Mouse (Mus musculus): Measurements from ENCODE around the gene Pf4. TPM values are rescaled to one million over a fixed set of nuclear protein-coding genes. Genes with fewer than 3 reads are reported as not detected.

The Pf4 gene
- polyA plus RNA-seq (2016; fragmentation: Nextera tagmentation; extraction: Ambion mirVana), result 746 and 863 TPM in 2 replicates

DNA sequence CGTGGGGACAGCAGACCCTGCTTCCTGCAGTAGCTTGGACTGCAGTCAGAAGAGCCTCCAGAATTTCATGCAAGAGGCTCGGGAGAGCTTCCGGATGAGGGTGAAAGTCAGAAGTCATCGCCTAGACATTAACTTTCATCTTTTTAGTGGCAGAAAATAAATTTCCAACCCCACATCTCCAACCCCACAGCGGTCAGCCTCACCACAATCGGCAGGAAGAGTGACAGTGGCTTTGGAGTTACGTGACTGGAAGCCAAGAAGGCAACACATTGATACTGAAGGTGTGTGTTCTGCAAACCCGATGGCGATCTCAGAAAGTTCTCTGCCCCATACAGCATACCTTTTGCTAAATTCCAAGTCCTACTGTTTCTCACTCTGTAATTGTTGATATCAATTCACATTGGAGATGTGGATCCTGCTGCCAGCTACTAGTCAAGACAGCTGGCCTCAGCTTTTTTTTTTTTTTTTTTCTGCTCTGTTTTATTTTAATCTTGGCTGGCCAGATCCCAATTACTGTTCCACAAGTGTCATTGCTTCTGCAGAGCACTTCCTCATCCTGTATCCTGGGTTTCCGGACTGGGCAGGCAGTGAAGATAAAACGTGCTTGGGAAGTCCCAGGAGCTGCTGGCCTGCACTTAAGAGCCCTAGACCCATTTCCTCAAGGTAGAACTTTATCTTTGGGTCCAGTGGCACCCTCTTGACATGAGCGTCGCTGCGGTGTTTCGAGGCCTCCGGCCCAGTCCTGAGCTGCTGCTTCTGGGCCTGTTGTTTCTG, at the start of gene Pf4:
Pf4 (plus strand) TSS at position 556 of the 774 bp plus-strand sequence.
- peak within 1 kb of the TSS; percentile 55; the same call in 1 of the 2 replicates for H3K27ac ChIP-seq
- ATAC-seq, result 0 out of 2 replicates have a peak, but pooled peaks have one; percentile 36
- peak within 1 kb of the TSS; percentile 5; the same call in 1 of the 2 replicates for H3K4me3 ChIP-seq

GRCm38 (mm10) chr5:90722656-90723055, 49.6 kb upstream of the Pf4 start:
- H3K4me2 ChIP-seq, result no peak overlapping the region
- no peaks in the 10 kb centered on the region for H3K36me3 ChIP-seq
- H3K9me3 ChIP-seq (replicated peaks), result no peaks in the 10 kb centered on the region
- no peaks in the 10 kb centered on the region for H3K4me1 ChIP-seq
- no peak overlapping the region for H3K4me3 ChIP-seq
- H3K27ac ChIP-seq, result no peak overlapping the region
- no peak for ATAC-seq
- H3K27me3 ChIP-seq (replicated peaks), result no peaks in the 10 kb centered on the region
- WGBS (ENCODE audit: insufficient replicate concordance), result 69% methylated on average over 3 of the region's 3 CpGs
- no peak overlapping the region for H3K9ac ChIP-seq

More for the DNA sequence above, at the start of gene Pf4:
- WGBS (ENCODE audit: insufficient replicate concordance), result 20% methylated on average over 16 of the region's 16 CpGs
- Histone ChIP-seq H3K27me3 (replicated peaks) (peaks cover 7% of the 10 kb centered on the region; the same call in 1 of the 2 replicates), H3K4me1 (peaks cover 14% of the 10 kb centered on the region), H3K9me3 (replicated peaks) (no peaks in the 10 kb centered on the region), H3K4me2 (0 out of 2 replicates have a peak within 1 kb of the TSS, but pooled peaks have one; percentile 3), H3K9ac (no peak within 1 kb of the TSS), H3K36me3 (no peaks in the 10 kb centered on the region)

DNA sequence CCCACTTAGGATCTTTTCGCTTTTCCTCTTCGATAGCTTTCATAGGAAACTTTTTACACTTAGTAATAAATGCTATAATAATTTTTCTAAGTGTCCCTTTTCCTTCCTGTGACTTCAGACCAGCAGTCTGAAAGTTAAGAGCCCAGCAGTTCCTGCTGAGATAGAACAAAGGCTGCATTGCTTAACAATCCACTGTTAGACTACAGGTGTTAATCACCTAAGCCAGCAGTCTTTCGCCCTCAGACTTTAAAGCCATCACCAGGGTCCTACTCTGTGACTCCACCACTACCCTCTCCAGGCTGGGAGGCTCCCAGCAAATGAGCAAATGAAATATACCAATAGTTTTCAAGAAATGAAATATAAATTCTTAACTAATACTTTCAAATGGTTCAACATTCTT, 44.0 kb upstream of the Pf4 start:
- Histone ChIP-seq H3K4me2 (no peak overlapping the region), H3K9me3 (replicated peaks) (no peaks in the 10 kb centered on the region), H3K27me3 (replicated peaks) (no peaks in the 10 kb centered on the region), H3K9ac (no peak overlapping the region), H3K27ac (no peak overlapping the region), H3K36me3 (no peaks in the 10 kb centered on the region), H3K4me1 (no peaks in the 10 kb centered on the region), H3K4me3 (no peak overlapping the region)
- no peak for ATAC-seq
- WGBS (ENCODE audit: insufficient replicate concordance), result 60% methylated on average over 3 of the region's 3 CpGs

- no peak overlapping the region for H3K9ac ChIP-seq
- no peaks in the 10 kb centered on the region for H3K36me3 ChIP-seq
- no peak for ATAC-seq
- WGBS (ENCODE audit: insufficient replicate concordance), result 60% methylated on average over 4 of the region's 4 CpGs
- H3K4me1 ChIP-seq, result no peaks in the 10 kb centered on the region
- H3K4me2 ChIP-seq, result no peak overlapping the region
- H3K4me3 ChIP-seq, result no peak overlapping the region
- no peak overlapping the region for H3K27ac ChIP-seq
- no peaks in the 10 kb centered on the region for H3K27me3 ChIP-seq (replicated peaks)
- H3K9me3 ChIP-seq (replicated peaks), result no peaks in the 10 kb centered on the region
Measured at GRCm38 (mm10) chr5:90731480-90731879, 40.8 kb upstream of the Pf4 start.

GRCm38 (mm10) chr5:90742029-90742428, 30.2 kb upstream of the Pf4 start:
- Histone ChIP-seq H3K9ac (no peak overlapping the region), H3K4me3 (no peak overlapping the region), H3K9me3 (replicated peaks) (no peaks in the 10 kb centered on the region), H3K4me2 (no peak overlapping the region), H3K36me3 (no peaks in the 10 kb centered on the region), H3K27ac (no peak overlapping the region), H3K4me1 (no peaks in the 10 kb centered on the region), H3K27me3 (replicated peaks) (no peaks in the 10 kb centered on the region)
- 15% methylated on average over 4 of the region's 4 CpGs for WGBS (ENCODE audit: insufficient replicate concordance)
- peak; percentile 62 for ATAC-seq

- WGBS (ENCODE audit: insufficient replicate concordance), result 78% methylated on average over 1 of the region's 1 CpGs
- Histone ChIP-seq H3K4me1 (0 out of 2 replicates have a peak, but pooled peaks cover 7% of the 10 kb centered on the region), H3K9ac (no peak overlapping the region), H3K9me3 (replicated peaks) (no peaks in the 10 kb centered on the region), H3K27me3 (replicated peaks) (peaks cover 9% of the 10 kb centered on the region), H3K4me2 (no peak overlapping the region), H3K36me3 (no peaks in the 10 kb centered on the region), H3K27ac (no peak overlapping the region), H3K4me3 (no peak overlapping the region)
- no peak for ATAC-seq
Measured at GRCm38 (mm10) chr5:90753934-90754333, 18.3 kb upstream of the Pf4 start.

DNA sequence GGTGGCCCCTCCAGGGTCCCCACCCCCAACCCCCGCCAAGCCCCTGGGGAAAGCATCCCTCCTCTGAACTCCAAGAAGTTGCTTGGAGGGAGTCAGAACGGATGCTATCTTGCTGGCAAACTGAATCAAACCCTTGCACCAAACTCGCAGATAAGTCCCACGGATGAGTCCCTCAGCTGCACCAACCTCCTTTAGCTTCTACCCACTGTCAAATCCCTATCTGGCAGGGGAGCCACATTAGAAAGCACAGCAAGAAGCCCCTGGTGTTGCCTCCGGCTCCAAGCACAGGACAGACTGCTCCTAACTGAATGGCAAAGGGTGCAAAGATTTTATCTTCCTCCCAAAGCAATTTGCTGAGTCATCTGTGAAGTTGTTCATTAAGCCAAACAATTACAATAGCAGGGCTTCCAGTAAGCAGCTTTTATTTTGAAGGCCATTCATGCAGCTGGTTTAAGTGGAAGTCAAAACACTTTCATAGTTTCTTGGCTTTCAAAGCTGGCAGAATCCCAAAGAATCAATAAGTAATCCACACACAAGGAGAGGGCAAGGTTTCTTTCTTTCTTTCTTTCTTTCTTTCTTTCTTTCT, 14.1 kb upstream of the Pf4 start:
- no peak for ATAC-seq
- H3K4me2 ChIP-seq, result no peak overlapping the region
- H3K4me1 ChIP-seq, result 0 out of 2 replicates have a peak, but pooled peaks cover 7% of the 10 kb centered on the region
- peaks cover 29% of the 10 kb centered on the region for H3K27me3 ChIP-seq (replicated peaks)
- no peak overlapping the region for H3K27ac ChIP-seq
- 36% methylated on average over 5 of the region's 5 CpGs for WGBS (ENCODE audit: insufficient replicate concordance)
- H3K9ac ChIP-seq, result no peak overlapping the region
- no peaks in the 10 kb centered on the region for H3K36me3 ChIP-seq
- H3K4me3 ChIP-seq, result no peak overlapping the region
- H3K9me3 ChIP-seq (replicated peaks), result no peaks in the 10 kb centered on the region

DNA sequence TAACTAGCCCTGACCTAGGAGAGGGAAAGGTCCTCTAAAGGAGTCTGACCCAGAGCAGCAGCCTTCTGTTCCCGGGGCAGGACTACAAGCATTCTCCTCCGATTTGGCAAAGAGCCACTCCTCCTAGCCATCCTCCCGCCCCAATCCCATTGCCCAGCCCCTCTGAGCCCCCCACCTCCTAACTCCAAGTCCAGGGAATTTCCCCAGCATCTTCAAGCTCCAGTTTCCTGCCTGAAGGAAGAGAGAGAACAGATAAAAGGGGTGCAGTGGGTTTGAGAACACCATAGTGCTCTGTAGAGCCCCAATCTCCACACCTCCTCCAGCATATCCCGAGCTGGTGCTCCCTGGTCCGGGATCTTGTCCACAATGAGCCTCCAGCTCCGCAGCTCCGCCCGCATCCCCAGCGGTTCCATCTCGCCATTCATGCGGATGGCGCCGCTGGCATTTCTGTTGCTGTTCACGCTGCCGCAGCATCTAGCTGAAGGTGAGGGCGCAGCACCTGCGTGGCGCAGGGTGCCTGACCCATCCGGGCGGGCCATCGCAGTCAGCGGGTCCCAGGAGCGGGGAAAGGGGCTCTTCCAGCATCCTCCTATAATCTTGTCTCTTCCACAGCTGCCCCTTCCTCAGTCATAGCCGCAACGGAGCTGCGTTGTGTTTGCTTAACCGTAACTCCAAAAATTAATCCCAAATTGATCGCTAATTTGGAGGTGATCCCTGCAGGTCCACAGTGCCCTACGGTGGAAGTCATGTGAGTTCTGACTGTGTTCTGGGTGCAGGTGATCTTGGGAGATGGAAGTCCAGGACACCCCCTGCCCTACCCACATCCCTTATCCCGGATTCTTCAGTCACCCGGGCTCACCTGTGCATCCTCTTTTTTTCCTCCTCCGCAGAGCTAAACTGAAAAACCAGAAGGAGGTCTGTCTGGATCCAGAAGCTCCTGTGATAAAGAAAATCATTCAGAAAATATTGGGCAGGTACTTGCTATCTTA, 12.9 kb upstream of the Pf4 start, which contains the start of gene Cxcl5:
Cxcl5 (plus strand) TSS at position 284 of the 989 bp plus-strand sequence.
- Histone ChIP-seq H3K9me3 (replicated peaks) (no peaks in the 10 kb centered on the region), H3K9ac (0 out of 2 replicates have a peak within 1 kb of the TSS, but pooled peaks have one; percentile 31), H3K4me1 (0 out of 2 replicates have a peak, but pooled peaks cover 7% of the 10 kb centered on the region), H3K36me3 (no peaks in the 10 kb centered on the region), H3K4me2 (peak within 1 kb of the TSS; percentile 42), H3K4me3 (peak within 1 kb of the TSS; percentile 26; the same call in 1 of the 2 replicates), H3K27me3 (replicated peaks) (peaks cover 29% of the 10 kb centered on the region), H3K27ac (no peak within 1 kb of the TSS)
- WGBS (ENCODE audit: insufficient replicate concordance), result 6% methylated on average over 32 of the region's 32 CpGs
- no peak for ATAC-seq

- peaks cover 29% of the 10 kb centered on the region for H3K27me3 ChIP-seq (replicated peaks)
- no peaks in the 10 kb centered on the region for H3K36me3 ChIP-seq
- H3K9me3 ChIP-seq (replicated peaks), result no peaks in the 10 kb centered on the region
- H3K4me3 ChIP-seq, result no peak overlapping the region
- no peak overlapping the region for H3K9ac ChIP-seq
- no peak overlapping the region for H3K27ac ChIP-seq
- H3K4me1 ChIP-seq, result 0 out of 2 replicates have a peak, but pooled peaks cover 7% of the 10 kb centered on the region
- H3K4me2 ChIP-seq, result no peak overlapping the region
- ATAC-seq, result no peak
- 54% methylated on average over 4 of the region's 4 CpGs for WGBS (ENCODE audit: insufficient replicate concordance)
Measured at GRCm38 (mm10) chr5:90760303-90760702, 11.9 kb upstream of the Pf4 start.

GRCm38 (mm10) chr5:90760844-90761243, 11.4 kb upstream of the Pf4 start:
- H3K4me2 ChIP-seq, result no peak overlapping the region
- no peak for ATAC-seq
- H3K27ac ChIP-seq, result no peak overlapping the region
- 0 out of 2 replicates have a peak, but pooled peaks cover 7% of the 10 kb centered on the region for H3K4me1 ChIP-seq
- H3K4me3 ChIP-seq, result no peak overlapping the region
- no peak overlapping the region for H3K9ac ChIP-seq
- peaks cover 29% of the 10 kb centered on the region for H3K27me3 ChIP-seq (replicated peaks)
- H3K9me3 ChIP-seq (replicated peaks), result no peaks in the 10 kb centered on the region
- WGBS (ENCODE audit: insufficient replicate concordance), result 65% methylated on average over 2 of the region's 2 CpGs
- no peaks in the 10 kb centered on the region for H3K36me3 ChIP-seq

DNA sequence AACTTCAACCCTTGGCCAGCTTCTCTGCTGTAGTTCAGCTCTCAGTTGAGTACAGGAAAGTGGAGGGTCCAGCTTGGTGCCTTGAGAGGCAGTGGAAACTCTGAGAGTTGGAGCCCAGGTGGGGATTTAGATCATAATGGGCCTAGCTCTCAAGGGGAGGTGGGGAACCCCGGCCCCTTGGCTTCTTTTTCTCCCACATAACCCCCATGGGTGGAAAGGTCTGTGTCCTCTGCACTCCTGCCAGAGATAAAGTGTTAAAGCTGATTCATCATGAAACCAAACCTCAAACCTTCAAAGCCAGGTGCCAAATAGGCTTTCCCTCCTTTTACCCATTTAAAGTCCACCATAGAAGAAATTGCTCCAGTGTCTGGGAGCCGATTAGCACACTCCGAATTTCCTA, 10.4 kb upstream of the Pf4 start:
- Histone ChIP-seq H3K4me3 (no peak overlapping the region), H3K9me3 (replicated peaks) (no peaks in the 10 kb centered on the region), H3K27me3 (replicated peaks) (peaks cover 29% of the 10 kb centered on the region), H3K4me2 (no peak overlapping the region), H3K36me3 (no peaks in the 10 kb centered on the region), H3K27ac (no peak overlapping the region), H3K9ac (no peak overlapping the region), H3K4me1 (0 out of 2 replicates have a peak, but pooled peaks cover 7% of the 10 kb centered on the region)
- ATAC-seq, result no peak
- WGBS (ENCODE audit: insufficient replicate concordance), result 82% methylated on average over 3 of the region's 3 CpGs
